Mouse (Mus musculus) liver, adult (tissue): Measurements from ENCODE around the gene Esam.

Experiments used
- GATA4 ChIP-seq: IDR thresholded peaks from 2 replicates; pipeline ENCODE4 v1.6.1; 2014; ENCODE audit warnings: mild to moderate bottlenecking, low read length; ENCODE audit not compliant: insufficient replicate concordance

The Esam gene

DNA sequence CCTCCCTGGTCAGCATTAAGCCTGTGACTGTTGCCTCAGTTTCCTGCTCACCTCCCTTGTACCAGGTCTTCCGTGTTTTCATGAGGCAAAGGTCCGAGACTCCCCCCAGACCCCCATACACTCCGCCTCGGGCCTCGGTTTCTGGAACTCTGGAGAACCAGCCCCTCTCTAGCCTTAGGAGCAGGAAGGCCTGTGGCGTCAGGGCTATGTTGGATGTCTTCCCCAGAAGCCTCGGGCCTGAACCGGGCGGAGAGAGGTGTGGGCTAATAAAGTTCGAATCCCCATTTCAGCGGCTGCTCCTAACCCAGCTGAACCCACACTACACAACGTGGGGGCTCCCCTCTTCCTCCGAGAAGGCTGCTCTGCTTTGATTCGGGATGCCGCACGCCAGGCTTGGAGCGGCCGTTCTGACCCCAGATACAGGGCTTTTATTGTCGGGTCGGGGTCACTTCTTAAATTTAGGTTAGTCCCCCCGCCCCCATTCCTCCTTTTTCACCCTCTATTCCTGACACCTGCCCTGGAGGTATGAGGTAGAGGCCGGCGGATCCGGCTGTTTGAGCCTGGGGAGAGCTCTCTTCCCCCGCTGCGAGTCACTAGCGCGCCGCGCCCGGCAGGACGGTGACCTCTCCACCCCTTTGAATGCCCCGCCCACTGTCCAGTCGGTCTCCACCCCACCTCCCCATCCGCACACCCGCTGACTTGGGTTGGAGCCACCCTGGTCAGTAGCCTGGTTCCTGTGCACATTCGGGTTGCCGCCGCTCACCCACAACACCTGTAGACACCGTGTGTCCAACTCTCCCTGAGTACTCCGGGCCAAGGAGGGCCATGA, at the start of gene Esam:
Gene Esam, plus strand, starts transcription at position 683 of the 829 bp plus-strand sequence.
- TF ChIP-seq GATA4, result no peak

DNA sequence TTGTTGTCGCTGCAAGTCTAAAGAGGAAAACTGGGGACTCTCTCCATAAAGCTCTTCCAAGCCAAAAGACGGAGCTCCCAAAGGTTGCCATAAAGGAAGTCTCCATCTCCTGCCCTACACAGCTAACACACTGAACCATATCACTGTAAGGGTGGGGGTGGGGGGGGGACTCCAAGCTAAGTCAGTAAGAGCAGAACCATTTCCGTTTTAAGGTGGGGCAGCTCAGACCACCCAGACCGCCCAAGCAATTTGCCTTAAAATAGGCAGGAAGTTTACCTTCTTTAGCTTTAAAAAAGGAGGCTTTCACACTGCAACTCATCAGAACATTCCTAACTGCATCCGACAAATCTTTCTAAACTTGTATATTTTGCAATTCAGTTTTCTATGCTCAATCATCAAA, 42.7 kb upstream of the Esam start:
- no peak for TF ChIP-seq GATA4

DNA sequence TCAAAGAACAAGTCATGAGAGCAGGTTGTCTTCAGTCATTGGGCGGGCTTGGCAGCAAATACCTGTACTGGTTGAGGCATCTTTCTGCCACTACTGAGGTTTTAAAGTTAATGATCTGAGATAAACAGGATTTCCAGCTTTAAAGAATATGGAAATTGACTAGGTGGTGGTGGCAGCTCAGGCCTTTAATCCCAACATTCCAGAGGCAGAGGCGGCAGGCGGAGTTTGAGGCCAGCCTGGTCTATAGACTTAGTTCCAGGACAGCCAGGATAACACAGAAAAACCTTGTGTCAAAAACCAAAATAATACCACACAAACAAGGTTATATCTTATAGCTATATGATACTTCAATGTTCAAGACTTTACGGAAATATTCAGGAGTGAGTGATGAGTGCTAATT, 39.8 kb upstream of the Esam start:
- TF ChIP-seq GATA4, result no peak

DNA sequence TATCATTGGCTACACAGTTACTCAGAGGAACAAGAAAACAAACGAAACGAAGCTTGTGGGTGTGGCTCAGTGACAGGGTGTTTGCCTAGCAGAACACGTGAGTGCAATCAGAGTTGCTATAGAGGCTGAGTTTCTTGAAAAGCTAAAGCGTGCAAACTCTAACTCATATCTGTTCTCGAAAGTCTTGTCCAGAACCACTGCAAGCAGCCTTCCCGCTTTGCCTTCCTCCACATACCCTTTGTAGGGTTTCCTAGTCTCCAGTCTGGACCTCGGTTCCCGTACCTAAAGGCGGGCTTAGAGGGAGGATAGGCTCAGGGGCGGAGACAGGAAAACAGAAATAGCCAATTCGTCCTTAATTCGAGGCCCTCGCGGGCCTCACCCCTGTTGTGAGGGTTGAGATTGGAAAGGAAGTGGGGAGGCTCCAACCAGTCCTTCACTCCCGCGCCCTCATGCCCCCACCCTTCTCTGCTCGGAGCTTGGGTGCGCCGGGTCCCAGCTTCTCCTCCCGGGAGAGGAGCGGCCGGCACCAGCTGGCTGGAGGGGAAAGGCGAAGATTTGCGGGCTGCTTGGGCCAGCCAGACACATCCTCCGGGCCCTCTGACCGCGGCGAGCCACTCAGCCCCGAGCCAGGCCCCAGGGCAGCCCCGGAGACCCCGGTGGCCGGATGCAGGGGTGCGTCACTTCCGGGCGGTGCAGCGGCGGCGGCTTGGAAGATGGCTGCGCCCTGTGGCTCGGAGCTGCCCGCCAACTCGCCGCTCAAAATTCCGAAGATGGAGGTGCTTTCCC, 39.1 kb upstream of the Esam start, which contains the start of gene Msantd2:
Gene Msantd2, plus strand, starts transcription at position 709 of the 786 bp plus-strand sequence.
- no peak for TF ChIP-seq GATA4

DNA sequence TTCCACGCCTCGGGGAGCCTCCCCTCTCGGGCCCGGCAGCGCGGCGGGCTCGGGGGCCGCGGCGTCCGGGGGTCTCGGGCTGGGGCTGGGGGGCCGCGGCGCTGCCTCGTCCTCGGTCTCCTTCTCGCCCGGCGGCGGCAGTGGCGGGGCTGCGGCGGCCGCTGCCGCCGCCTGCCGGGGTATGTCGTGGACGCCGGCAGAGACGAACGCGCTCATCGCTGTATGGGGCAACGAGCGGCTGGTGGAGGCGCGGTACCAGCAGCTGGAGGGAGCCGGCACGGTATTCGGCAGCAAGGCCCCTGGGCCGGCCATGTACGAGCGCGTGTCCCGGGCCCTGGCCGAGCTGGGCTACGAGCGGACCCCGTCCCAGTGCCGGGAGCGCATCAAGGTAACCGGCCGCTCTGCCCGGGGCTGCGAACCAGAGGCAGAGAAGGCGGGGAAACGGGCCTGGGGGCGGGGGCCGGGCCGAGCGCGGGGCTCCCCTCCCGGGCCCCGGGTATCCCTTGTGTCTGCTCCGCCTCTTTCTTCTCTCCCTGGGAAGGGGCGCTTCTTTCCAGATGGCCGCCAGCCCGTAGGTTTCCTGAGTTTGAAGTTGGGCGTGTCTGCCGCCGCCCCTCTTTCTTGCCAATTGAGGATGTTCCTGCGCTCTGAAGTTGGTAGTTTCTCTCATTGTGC, 38.3 kb upstream of the Esam start:
- TF ChIP-seq GATA4, result no peak

DNA sequence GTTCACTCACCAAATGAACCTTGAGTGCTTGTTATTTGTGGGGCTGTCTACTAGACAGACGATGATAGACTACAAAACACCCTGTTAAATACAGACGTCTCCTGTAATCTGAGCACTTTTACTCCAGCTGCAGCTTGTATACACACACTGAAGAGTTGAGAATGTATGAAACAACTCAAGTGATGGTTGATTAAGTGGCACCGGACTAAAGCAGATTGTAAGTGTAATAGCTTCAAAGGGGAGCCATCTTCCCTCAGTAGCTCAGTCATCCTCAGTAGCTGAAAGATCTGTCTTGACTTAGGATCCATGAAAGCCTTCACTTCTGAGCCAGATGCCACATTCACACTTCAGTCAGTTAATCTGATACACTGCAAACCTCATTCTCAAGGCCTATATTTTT, 32.1 kb upstream of the Esam start:
- TF ChIP-seq GATA4, result no peak

DNA sequence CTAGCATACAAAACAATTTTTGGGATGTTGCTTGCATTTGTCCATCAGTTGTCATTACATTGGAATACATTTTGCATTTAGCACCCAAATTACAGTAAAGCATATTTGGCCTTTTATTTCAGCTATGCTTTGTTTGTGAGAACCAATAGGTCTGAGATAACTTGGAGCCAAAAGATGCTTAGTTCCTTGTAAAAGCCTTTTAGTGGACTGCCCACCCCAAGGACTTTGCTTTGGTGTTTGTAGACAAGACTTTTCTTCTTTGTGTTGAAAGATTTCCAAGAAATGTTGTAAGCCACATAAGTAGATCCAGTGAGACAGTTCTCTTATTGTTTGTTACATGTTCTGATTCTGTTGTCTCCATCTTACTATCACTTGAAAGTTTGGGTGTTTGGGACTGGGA, 31.6 kb upstream of the Esam start:
- no peak for TF ChIP-seq GATA4

DNA sequence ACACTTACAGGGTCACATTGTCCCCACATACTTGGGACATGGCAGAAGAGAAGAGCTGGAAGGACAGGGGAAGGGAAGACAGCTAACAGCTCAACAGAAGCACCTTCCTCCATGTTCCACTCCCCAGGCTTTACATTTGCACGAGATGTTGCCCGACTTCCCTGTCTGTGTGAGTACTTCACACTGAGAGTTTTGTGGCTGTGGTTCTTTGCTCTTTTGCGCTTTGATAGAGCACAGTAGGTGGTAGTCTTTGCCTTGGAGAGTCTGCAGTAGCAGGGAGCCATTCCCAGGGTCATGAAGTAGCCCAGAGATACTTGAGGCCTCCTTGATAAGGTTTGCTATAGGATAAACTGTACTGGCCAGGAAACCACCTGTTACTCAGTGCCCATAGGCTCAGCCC, 27.7 kb upstream of the Esam start:
- no peak for TF ChIP-seq GATA4

DNA sequence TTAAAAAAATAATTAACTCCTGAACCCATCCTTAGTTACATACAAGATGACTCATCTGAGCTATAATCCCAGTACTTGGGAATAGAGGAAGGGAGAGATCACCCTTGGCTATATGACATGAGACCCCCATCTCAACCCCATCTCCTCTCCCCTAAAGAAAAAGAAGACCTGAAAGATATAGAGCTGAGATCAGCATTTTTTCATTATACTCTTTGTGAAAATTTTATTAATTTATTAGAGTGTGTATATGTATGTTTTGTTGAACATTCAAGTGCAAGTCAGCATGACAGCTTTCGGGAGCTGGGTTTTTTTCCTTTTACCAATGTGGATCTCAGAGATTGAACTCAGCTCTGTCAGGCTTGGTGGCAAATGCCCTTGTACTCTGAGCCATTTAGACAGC, 26.7 kb upstream of the Esam start:
- TF ChIP-seq GATA4, result no peak

DNA sequence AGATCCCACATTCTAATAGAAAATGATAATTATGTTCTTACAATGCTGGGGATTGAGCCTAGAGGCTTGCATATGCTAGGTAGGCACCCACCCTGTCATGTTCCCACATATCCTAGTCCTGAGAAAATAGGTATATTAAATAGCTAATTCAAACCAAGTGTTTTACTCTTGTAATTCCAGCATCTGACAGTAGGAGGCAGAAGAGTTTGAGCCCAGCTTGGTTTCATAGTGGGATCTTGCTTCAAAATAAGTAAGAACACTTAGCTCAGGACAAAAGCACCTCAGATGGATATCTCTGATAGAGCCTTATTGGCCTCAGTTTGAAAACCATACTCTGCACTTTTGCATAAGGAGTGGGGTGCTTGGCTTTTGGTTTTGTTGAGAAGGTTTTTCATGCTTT, 23.5 kb upstream of the Esam start:
- no peak for TF ChIP-seq GATA4

DNA sequence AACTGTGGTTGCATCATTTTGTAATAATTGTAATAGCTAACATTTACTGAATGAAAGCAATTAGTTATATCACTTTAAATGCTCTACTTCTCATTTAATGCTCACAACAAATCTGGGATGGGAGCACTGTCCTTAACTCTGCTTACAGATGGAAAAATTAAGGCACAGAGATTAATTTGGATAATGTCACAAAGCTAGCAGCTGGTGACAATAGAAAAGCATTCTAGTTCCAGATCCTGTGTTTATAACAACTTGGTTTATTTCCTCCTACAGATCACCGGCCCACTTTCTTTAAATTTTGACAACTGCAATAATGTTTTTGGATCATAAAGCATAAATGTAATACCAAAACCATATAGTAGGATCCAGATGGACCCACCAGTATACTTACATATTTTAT, 21.9 kb upstream of the Esam start:
- TF ChIP-seq GATA4, result no peak

DNA sequence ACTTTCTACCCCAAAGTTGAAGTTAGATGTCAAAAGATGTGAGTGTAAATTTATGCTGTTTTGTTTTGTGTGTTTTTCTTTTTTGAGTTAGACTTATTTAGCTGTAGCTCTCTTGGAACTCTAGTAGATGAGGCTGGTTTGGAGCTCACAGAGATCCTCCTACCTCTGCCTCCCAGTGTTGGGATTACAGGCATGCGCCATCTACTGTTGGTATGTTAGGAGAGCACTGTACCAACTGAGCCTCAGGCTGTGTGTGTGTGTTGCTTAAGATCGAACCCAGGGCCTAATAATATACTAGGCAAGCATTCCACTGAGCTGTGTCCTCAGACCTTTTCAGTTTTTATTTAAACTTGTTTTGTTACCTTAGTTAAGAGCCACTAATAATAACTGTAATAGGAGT, 15.8 kb upstream of the Esam start:
- no peak for TF ChIP-seq GATA4

DNA sequence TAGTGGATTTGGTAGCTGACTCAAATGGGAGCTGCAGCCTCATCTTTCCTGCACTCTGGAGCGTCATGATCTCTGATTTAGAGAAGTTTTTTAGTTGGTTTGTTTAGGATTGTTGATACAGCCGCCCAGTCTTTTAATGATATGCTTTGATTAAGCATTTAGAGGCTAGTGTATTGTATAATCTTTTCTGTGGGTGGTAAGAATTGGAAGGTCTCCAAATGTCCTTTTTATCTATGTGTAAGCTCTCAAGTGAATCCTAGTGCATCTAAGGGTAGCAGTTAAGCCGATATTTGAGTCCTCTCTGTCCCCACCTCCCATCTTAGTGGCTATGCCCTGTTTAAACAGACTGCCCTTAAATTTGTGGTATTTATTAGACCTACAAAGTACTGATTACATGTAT, 13.4 kb upstream of the Esam start:
- TF ChIP-seq GATA4, result no peak

DNA sequence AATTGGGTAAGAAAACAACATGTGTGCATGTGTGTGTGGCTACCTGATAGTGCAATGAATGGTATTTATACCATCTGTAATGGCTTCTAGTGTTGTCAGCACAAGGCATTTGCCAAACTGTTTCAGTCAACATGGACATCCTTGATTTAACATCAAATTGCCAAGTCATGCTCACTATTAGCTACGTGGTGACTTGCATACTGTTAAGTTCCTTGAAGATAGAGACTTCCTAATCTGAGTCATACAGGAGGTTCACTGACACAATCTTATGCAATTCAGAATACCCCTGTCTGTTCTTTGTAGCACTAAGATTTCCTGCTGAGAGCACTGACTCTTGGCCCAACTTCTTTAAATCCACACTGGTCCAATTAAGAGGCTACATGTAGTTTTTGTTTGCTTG, 10.4 kb upstream of the Esam start:
- no peak for TF ChIP-seq GATA4

DNA sequence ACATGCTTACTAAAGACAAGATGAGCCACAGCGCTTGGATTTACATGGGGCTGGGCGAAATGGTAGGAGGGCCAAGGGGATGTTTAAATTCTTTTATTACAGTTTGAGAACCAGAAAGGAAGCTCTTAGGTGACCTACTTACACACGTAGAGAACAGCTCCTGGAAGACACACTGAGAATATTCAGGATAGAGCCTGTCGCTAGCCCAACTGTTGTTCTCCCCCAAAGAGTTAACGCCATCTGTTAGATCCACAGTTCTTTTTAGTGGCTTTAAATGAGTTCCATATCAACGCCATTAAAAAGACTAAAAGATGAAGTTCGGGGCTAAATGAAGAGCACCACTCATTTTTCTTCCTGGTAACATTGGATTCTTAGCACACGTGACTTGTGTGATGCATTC, 8.9 kb upstream of the Esam start:
- no peak for TF ChIP-seq GATA4

DNA sequence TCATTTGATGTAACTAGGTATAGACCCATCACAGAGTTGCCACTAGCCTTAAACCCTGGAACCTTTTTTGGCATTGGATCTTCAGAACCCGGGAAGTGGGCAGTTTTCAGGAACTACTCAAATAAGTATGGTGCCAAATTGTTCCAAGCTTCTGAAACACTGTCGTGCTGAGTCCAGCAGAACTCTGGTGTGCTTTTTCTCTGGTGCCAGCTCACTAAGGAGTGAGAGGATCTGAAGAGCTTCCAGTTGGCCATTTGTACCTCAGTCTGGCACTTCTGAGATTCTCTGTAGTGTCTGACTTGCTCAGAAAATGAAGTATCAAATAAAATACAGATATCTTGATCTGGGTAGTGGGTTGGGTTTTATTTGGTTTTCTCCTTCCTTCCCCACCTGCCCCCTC, 7.9 kb upstream of the Esam start:
- TF ChIP-seq GATA4, result no peak
